19 mouse cellular contexts compared by ENCODE assay signal in the genomic region with DNA sequence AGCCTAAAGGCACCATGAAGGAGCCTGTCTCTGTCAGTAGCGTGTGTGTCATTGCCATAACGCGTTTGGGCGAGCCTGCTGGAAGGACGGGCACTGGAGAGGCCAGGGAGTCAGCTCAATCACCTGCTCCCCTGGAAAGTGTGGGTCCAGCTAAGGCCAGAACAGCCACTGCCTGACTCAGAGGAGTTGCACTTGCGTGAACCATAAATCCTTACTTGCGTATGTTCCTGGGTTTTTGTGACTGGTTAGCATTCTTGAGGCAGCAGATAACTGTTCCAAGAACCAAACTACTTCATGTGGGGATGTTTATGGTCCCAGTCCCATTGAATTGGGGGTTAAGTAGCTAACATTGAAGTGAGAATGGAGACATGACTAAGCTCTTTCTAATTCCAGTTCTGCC. TPM values are rescaled to one million over a fixed set of nuclear protein-coding genes. Genes with fewer than 3 reads are reported as not detected.
"Had no signal": no experiment of that assay in that cellular context is flagged by ENCODE, and none has a peak within 500 bp of the region (broad histone marks: within the 10 kb centered on the region; RNA-seq: fewer than 3 reads in every experiment).

No protein-coding gene starts in this region.

- H3K4me1 ChIP-seq: megakaryocyte, embryonic 14.5 days had no signal

- H3K27ac ChIP-seq: kidney, postnatal 0 days; limb, embryonic 10.5 days; limb, embryonic 13.5 days; liver, embryonic 12.5 days; liver, embryonic 15.5 days; lung, embryonic 15.5 days; midbrain, embryonic 10.5 days; midbrain, embryonic 13.5 days had no signal

- H3K9me3 ChIP-seq: limb, embryonic 10.5 days; limb, embryonic 13.5 days; liver, embryonic 12.5 days; liver, embryonic 15.5 days; lung, embryonic 15.5 days; megakaryocyte, embryonic 14.5 days; midbrain, embryonic 10.5 days; midbrain, embryonic 13.5 days had no signal

- H3K4me2 ChIP-seq: limb, embryonic 13.5 days; liver, embryonic 12.5 days; liver, embryonic 15.5 days; lung, embryonic 15.5 days; midbrain, embryonic 13.5 days had no signal

- H3K36me3 ChIP-seq: limb, embryonic 10.5 days; limb, embryonic 13.5 days; liver, embryonic 12.5 days; lung, embryonic 15.5 days; midbrain, embryonic 10.5 days; midbrain, embryonic 13.5 days had no signal

- ATAC-seq: liver, embryonic 12.5 days; midbrain, embryonic 13.5 days; midbrain, embryonic 16.5 days had no signal

- H3K4me3 ChIP-seq: limb, embryonic 10.5 days; limb, embryonic 13.5 days; liver, embryonic 12.5 days; liver, embryonic 15.5 days; lung, embryonic 15.5 days; megakaryocyte, embryonic 14.5 days; midbrain, embryonic 10.5 days; midbrain, embryonic 13.5 days; myocyte had no signal

- H3K27me3 ChIP-seq: liver, embryonic 12.5 days; liver, embryonic 15.5 days; lung, embryonic 15.5 days had no signal

- H3K9ac ChIP-seq: limb, embryonic 13.5 days; liver, embryonic 12.5 days; liver, embryonic 15.5 days; lung, embryonic 15.5 days; midbrain, embryonic 13.5 days had no signal

- DNase-seq: kidney, postnatal 36 days; liver; lung, adult 18-20 months; lung, postnatal 10 days; lung, postnatal 36 days; thymus, adult 18-20 months; thymus, postnatal 36 days had no signal

RNA-seq across cellular contexts. Expression of a gene that starts 38.0 kb away (rescaled TPM):
- total RNA-seq: monocyte, adult 5-6 weeks had no signal
